Mouse (Mus musculus) liver, embryonic 18 days (tissue): Measurements from ENCODE around the gene Commd9. TPM values are rescaled to one million over a fixed set of nuclear protein-coding genes. Genes with fewer than 3 reads are reported as not detected.

Experiments
- polyA plus RNA-seq: library from polyadenylated mRNA; depleted of rRNA; stranded (reverse); fragments of >200 nt; gene quantifications from 2 replicates; pipeline ENCODE4 v1.2.3, GENCODE M21; 2012; rRNA removed

The Commd9 gene
- polyA plus RNA-seq: 40.6 and 51.3 TPM in 2 replicates

GRCm38 (mm10) chr2:101885768-101886438, at the start of gene Commd9:
Commd9 (plus strand) TSS chr2:101886247.

GRCm38 (mm10) chr2:101882998-101883397, 3.0 kb upstream of the Commd9 start, which contains the start of gene Prr5l:
Prr5l (minus strand) TSS chr2:101883027.

Other genes starting within 250 kb of the Commd9 start
- 1.8 and 2.1 TPM in 2 replicates for gene Rag1, start 236.7 kb upstream of the Commd9 start, polyA plus RNA-seq
- gene B230118H07Rik, start 236.7 kb upstream of the Commd9 start, polyA plus RNA-seq: 6.9 and 7.3 TPM in 2 replicates
- 4.0 and 4.1 TPM in 2 replicates for gene Traf6, start 207.8 kb upstream of the Commd9 start, polyA plus RNA-seq
- gene Prr5l, start 3.2 kb upstream of the Commd9 start, polyA plus RNA-seq: 2.1 and 2.4 TPM in 2 replicates